Mouse (Mus musculus): ENCODE results near the gene Scand1. TPM values are rescaled to one million over a fixed set of nuclear protein-coding genes. Genes with fewer than 3 reads are reported as not detected.

Scand1 gene
- total RNA-seq (2014; rRNA removed) (268 and 307 TPM in 2 replicates), polyA plus RNA-seq (2015; fragmentation: Nextera tagmentation; extraction: Ambion mirVana) (132 and 145 TPM in 2 replicates)

- Histone ChIP-seq H3K27me3 (ENCODE audit: insufficient read depth, low read length) (no peaks in the 10 kb centered on the region), H3K36me3 (ENCODE audit: insufficient read depth, low read length) (no peaks in the 10 kb centered on the region), H3K4me2 (ENCODE audit: low read depth, low read length, poor library complexity, severe bottlenecking) (peak within 1 kb of the TSS; percentile 77), H3K9ac (replicated peaks; ENCODE audit: low read length, poor library complexity, severe bottlenecking) (peak within 1 kb of the TSS; percentile 93), H3K4me1 (ENCODE audit: insufficient read depth, low read length) (no peaks in the 10 kb centered on the region), H3K27ac (ENCODE audit: low read depth, low read length) (peak within 1 kb of the TSS; percentile 97), H3K9me3 (ENCODE audit: low read length) (no peaks in the 10 kb centered on the region), H3K4me3 (ENCODE audit: low read depth, low read length) (peak within 1 kb of the TSS; percentile 89)
- ATAC-seq (ENCODE audit: low FRiP score) (peak; percentile 92), DNase-seq (ENCODE audit: low spot score) (peak; percentile 88)
- TF ChIP-seq CTCF (IDR thresholded peaks at IDR 0.05): peak; percentile 51
- 0% methylated on average over 48 of the region's 49 CpGs for WGBS
These were observed at the start of gene Scand1, which contains the start of gene Cnbd2 for GRCm38 (mm10) chr2:156312297-156312897. Gene Scand1 (minus strand): TSS chr2:156312704. Gene Cnbd2 (plus strand): TSS chr2:156312299.

GRCm38 (mm10) chr2:156356031-156356430, 43.5 kb upstream of the Scand1 start:
- DNase-seq (ENCODE audit: low spot score): peak; percentile 79
- H3K4me1 ChIP-seq (ENCODE audit: insufficient read depth, low read length): no peaks in the 10 kb centered on the region
- H3K27ac ChIP-seq (ENCODE audit: low read depth, low read length): no peak overlapping the region
- no peaks in the 10 kb centered on the region for H3K27me3 ChIP-seq (ENCODE audit: insufficient read depth, low read length)
- H3K9ac ChIP-seq (replicated peaks; ENCODE audit: low read length, poor library complexity, severe bottlenecking): no peak overlapping the region
- 47% methylated on average over 7 of the region's 7 CpGs for WGBS
- H3K36me3 ChIP-seq (ENCODE audit: insufficient read depth, low read length): no peaks in the 10 kb centered on the region
- H3K4me2 ChIP-seq (ENCODE audit: low read depth, low read length, poor library complexity, severe bottlenecking): no peak overlapping the region
- H3K9me3 ChIP-seq (ENCODE audit: low read length): no peaks in the 10 kb centered on the region
- no peak for TF ChIP-seq CTCF (IDR thresholded peaks at IDR 0.05)
- ATAC-seq (ENCODE audit: low FRiP score): peak; percentile 52; the same call in 1 of the 2 replicates
- no peak overlapping the region for H3K4me3 ChIP-seq (ENCODE audit: low read depth, low read length)

GRCm38 (mm10) chr2:156353265-156353692, 40.8 kb upstream of the Scand1 start:
- WGBS: 48% methylated on average over 7 of the region's 7 CpGs
- H3K27ac ChIP-seq (ENCODE audit: low read depth, low read length): no peak overlapping the region
- H3K27me3 ChIP-seq (ENCODE audit: insufficient read depth, low read length): no peaks in the 10 kb centered on the region
- no peak for TF ChIP-seq CTCF (IDR thresholded peaks at IDR 0.05)
- H3K9me3 ChIP-seq (ENCODE audit: low read length): no peaks in the 10 kb centered on the region
- no peaks in the 10 kb centered on the region for H3K36me3 ChIP-seq (ENCODE audit: insufficient read depth, low read length)
- no peak for ATAC-seq (ENCODE audit: low FRiP score)
- no peaks in the 10 kb centered on the region for H3K4me1 ChIP-seq (ENCODE audit: insufficient read depth, low read length)
- H3K4me3 ChIP-seq (ENCODE audit: low read depth, low read length): no peak overlapping the region
- H3K4me2 ChIP-seq (ENCODE audit: low read depth, low read length, poor library complexity, severe bottlenecking): no peak overlapping the region
- DNase-seq (ENCODE audit: low spot score): peak; percentile 9
- H3K9ac ChIP-seq (replicated peaks; ENCODE audit: low read length, poor library complexity, severe bottlenecking): no peak overlapping the region

GRCm38 (mm10) chr2:156352413-156353165, 40.1 kb upstream of the Scand1 start:
- Histone ChIP-seq H3K27ac (ENCODE audit: low read depth, low read length) (no peak overlapping the region), H3K27me3 (ENCODE audit: insufficient read depth, low read length) (no peaks in the 10 kb centered on the region), H3K4me3 (ENCODE audit: low read depth, low read length) (no peak overlapping the region), H3K9ac (replicated peaks; ENCODE audit: low read length, poor library complexity, severe bottlenecking) (no peak overlapping the region), H3K4me1 (ENCODE audit: insufficient read depth, low read length) (no peaks in the 10 kb centered on the region), H3K36me3 (ENCODE audit: insufficient read depth, low read length) (no peaks in the 10 kb centered on the region), H3K9me3 (ENCODE audit: low read length) (no peaks in the 10 kb centered on the region), H3K4me2 (ENCODE audit: low read depth, low read length, poor library complexity, severe bottlenecking) (no peak overlapping the region)
- WGBS: 78% methylated on average over 8 of the region's 8 CpGs
- DNase-seq (ENCODE audit: low spot score) (no peak), ATAC-seq (ENCODE audit: low FRiP score) (no peak)
- TF ChIP-seq CTCF (IDR thresholded peaks at IDR 0.05): peak; percentile 43

GRCm38 (mm10) chr2:156351243-156351642, 38.7 kb upstream of the Scand1 start:
- DNase-seq (ENCODE audit: low spot score) (no peak), ATAC-seq (ENCODE audit: low FRiP score) (no peak)
- no peaks in the 10 kb centered on the region for H3K4me1 ChIP-seq (ENCODE audit: insufficient read depth, low read length)
- no peaks in the 10 kb centered on the region for H3K27me3 ChIP-seq (ENCODE audit: insufficient read depth, low read length)
- peak; percentile 44 for TF ChIP-seq CTCF (IDR thresholded peaks at IDR 0.05)
- H3K9me3 ChIP-seq (ENCODE audit: low read length): no peaks in the 10 kb centered on the region
- H3K27ac ChIP-seq (ENCODE audit: low read depth, low read length): no peak overlapping the region
- 86% methylated on average over 7 of the region's 7 CpGs for WGBS
- no peak overlapping the region for H3K9ac ChIP-seq (replicated peaks; ENCODE audit: low read length, poor library complexity, severe bottlenecking)
- H3K4me2 ChIP-seq (ENCODE audit: low read depth, low read length, poor library complexity, severe bottlenecking): no peak overlapping the region
- H3K36me3 ChIP-seq (ENCODE audit: insufficient read depth, low read length): no peaks in the 10 kb centered on the region
- H3K4me3 ChIP-seq (ENCODE audit: low read depth, low read length): no peak overlapping the region

GRCm38 (mm10) chr2:156349286-156349848, 36.9 kb upstream of the Scand1 start:
- no peak overlapping the region for H3K27ac ChIP-seq (ENCODE audit: low read depth, low read length)

More at GRCm38 (mm10) chr2:156349286-156349848, 36.9 kb upstream of the Scand1 start:
- ATAC-seq (ENCODE audit: low FRiP score) (no peak), DNase-seq (ENCODE audit: low spot score) (peak; percentile 62)
- Histone ChIP-seq H3K36me3 (ENCODE audit: insufficient read depth, low read length) (no peaks in the 10 kb centered on the region), H3K4me1 (ENCODE audit: insufficient read depth, low read length) (no peaks in the 10 kb centered on the region), H3K9me3 (ENCODE audit: low read length) (no peaks in the 10 kb centered on the region), H3K27me3 (ENCODE audit: insufficient read depth, low read length) (no peaks in the 10 kb centered on the region), H3K4me3 (ENCODE audit: low read depth, low read length) (no peak overlapping the region), H3K9ac (replicated peaks; ENCODE audit: low read length, poor library complexity, severe bottlenecking) (no peak overlapping the region), H3K4me2 (ENCODE audit: low read depth, low read length, poor library complexity, severe bottlenecking) (no peak overlapping the region)
- no peak for TF ChIP-seq CTCF (IDR thresholded peaks at IDR 0.05)
- WGBS: 69% methylated on average over 4 of the region's 4 CpGs
